Comparison of ENCODE assay signal across 8 mouse cellular contexts in the genomic region with DNA sequence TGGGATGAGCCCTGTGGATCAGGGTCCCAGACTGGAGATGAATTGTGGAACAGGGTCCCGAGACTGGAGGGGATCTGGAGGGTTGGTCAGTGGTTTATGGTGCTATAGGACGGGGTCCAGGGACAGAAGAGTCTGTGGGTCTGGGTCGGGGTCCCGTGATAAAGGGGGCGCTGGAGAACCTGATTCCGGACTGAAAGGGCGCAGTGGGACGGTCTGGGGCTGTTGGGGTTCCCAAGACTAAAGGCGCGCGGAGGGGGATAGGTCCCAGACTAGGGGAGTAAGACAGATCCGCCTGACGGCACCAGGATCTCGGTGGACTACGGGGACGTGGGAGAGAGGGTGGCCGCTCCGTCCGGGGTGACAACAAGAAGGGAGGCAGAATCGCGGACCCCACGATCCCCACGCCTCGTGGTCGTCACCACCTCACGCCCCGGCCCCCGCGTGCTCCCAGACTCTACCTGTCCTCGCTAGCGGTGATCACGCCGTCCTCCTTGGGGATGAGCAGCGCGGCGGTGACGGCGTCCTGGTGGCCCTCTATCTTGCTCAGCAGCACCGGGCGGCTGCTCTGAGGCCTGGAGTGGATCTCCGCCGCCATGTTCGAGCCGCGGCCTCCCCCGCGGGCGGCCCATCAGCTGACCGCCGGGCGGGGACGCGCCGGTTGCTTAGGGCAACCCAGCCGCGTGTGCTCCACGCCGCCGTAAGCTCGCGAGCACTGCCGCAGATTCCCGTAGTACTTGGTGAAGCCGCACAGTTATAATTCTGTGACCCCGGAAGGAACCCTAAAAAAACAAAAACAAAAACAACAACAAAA. TPM values are rescaled to one million over a fixed set of nuclear protein-coding genes. Genes with fewer than 3 reads are reported as not detected.
A peak's percentile ranks its signal among the peaks of the same experiment; 100 is the strongest.
DNase-seq lines count a peak whose midpoint lies in the region; ATAC-seq and TF ChIP-seq lines count a peak whose summit lies in the region.

No protein-coding gene starts in this region.

- peaks cover 8% of the 10 kb centered on the region for H3K4me1 ChIP-seq in bone marrow macrophage, adult 2 months (ENCODE audit: control insufficient read depth, insufficient read depth, low read length)
- H3K4me1 ChIP-seq in embryonic facial prominence, embryonic 15.5 days, result peaks cover 21% of the 10 kb centered on the region
- H3K4me1 ChIP-seq in heart, embryonic 10.5 days, result peaks cover 20% of the 10 kb centered on the region
- peaks cover 5% of the 10 kb centered on the region for H3K4me1 ChIP-seq in kidney, embryonic 14.5 days (ENCODE audit: control insufficient read depth, insufficient read depth, low read length)

- H3K27me3 ChIP-seq in embryonic facial prominence, embryonic 15.5 days, result no peaks in the 10 kb centered on the region
- no peaks in the 10 kb centered on the region for H3K27me3 ChIP-seq in heart, embryonic 10.5 days (ENCODE audit: insufficient read depth, poor library complexity, severe bottlenecking)
- no peaks in the 10 kb centered on the region for H3K27me3 ChIP-seq in kidney, embryonic 14.5 days (ENCODE audit: control insufficient read depth, insufficient read depth, low read length)

- peak; percentile 89 for ATAC-seq in embryonic facial prominence, embryonic 15.5 days (ENCODE audit: insufficient number of reproducible peaks, low FRiP score, low TSS enrichment, low read depth)
- peak; percentile 95 for ATAC-seq in kidney, embryonic 14.5 days (ENCODE audit: low FRiP score, low TSS enrichment)
- peak; percentile 87 for ATAC-seq in monocyte, adult 5-6 weeks (replicated peaks; ENCODE audit: insufficient number of reproducible peaks, low FRiP score, low TSS enrichment, poor library complexity, severe bottlenecking)

- 0 out of 2 replicates have a peak, but pooled peaks have one; percentile 63 for TF ChIP-seq POLR2A in bone marrow macrophage, adult 2 months (IDR thresholded peaks at IDR 0.05; ENCODE audit: borderline replicate concordance, low read depth, low read length)

- peak overlapping the region; percentile 79 for H3K9ac ChIP-seq in embryonic facial prominence, embryonic 15.5 days
- H3K9ac ChIP-seq in kidney, embryonic 14.5 days (ENCODE audit: low read depth, low read length), result peak overlapping the region; percentile 85

- H3K4me3 ChIP-seq in bone marrow macrophage, adult 2 months (ENCODE audit: insufficient read depth, low read length), result peak overlapping the region; percentile 89
- H3K4me3 ChIP-seq in embryonic facial prominence, embryonic 15.5 days (replicated peaks), result peak overlapping the region; percentile 92
- H3K4me3 ChIP-seq in heart, embryonic 10.5 days, result peak overlapping the region; percentile 90
- peak overlapping the region; percentile 83 for H3K4me3 ChIP-seq in kidney, embryonic 14.5 days (ENCODE audit: low read length)

- H3K4me2 ChIP-seq in embryonic facial prominence, embryonic 15.5 days (replicated peaks), result peak overlapping the region; percentile 82
- H3K4me2 ChIP-seq in kidney, embryonic 14.5 days (replicated peaks; ENCODE audit: low read depth, low read length), result peak overlapping the region; percentile 83

- no peaks in the 10 kb centered on the region for H3K9me3 ChIP-seq in embryonic facial prominence, embryonic 15.5 days (replicated peaks)
- H3K9me3 ChIP-seq in heart, embryonic 10.5 days, result no peaks in the 10 kb centered on the region
- H3K9me3 ChIP-seq in kidney, embryonic 14.5 days (ENCODE audit: control insufficient read depth, low read length), result no peaks in the 10 kb centered on the region

- no peaks in the 10 kb centered on the region for H3K36me3 ChIP-seq in embryonic facial prominence, embryonic 15.5 days
- no peaks in the 10 kb centered on the region for H3K36me3 ChIP-seq in heart, embryonic 10.5 days
- no peaks in the 10 kb centered on the region for H3K36me3 ChIP-seq in kidney, embryonic 14.5 days (ENCODE audit: control insufficient read depth, insufficient read depth, low read length)

- peak; percentile 85 to 86 for DNase-seq in B cell, adult 2 months
- peak; percentile 92 for DNase-seq in heart, embryonic 10.5 days (ENCODE audit: low spot score)
- peak; percentile 83 for DNase-seq in liver
- peak; percentile 80 to 81 for DNase-seq in spleen, postnatal 36 days (ENCODE audit: low spot score in 2 of 2)

- no peak for TF ChIP-seq CTCF in bone marrow macrophage, adult 2 months (IDR thresholded peaks at IDR 0.05; ENCODE audit: low read depth, low read length)

- H3K27ac ChIP-seq in bone marrow macrophage, adult 2 months (ENCODE audit: insufficient read depth, low read depth, low read length), result peak overlapping the region; percentile 63; the same call in 1 of the 2 replicates
- 0 out of 2 replicates have a peak overlapping the region, but pooled peaks have one; percentile 51 for H3K27ac ChIP-seq in embryonic facial prominence, embryonic 15.5 days (replicated peaks)
- H3K27ac ChIP-seq in heart, embryonic 10.5 days, result peak overlapping the region; percentile 90
- H3K27ac ChIP-seq in kidney, embryonic 14.5 days (ENCODE audit: low read depth, low read length), result no peak overlapping the region

- WGBS in embryonic facial prominence, embryonic 15.5 days, result under 1% methylated on average over 65 of the region's 65 CpGs
- under 1% methylated on average over 64 of the region's 65 CpGs for WGBS in heart, embryonic 10.5 days
- under 1% methylated on average over 46 of the region's 65 CpGs for WGBS in kidney, embryonic 14.5 days

RNA-seq across cellular contexts. Expression of a gene that starts 14.5 kb away (rescaled TPM):
- 25.5 and 27.0 TPM in 2 replicates for polyA plus RNA-seq in bone marrow macrophage, adult 2 months (2012; ENCODE audit: insufficient read depth, insufficient read length, missing spikeins)
- 44.8 and 47.6 TPM in 2 replicates for polyA plus RNA-seq in embryonic facial prominence, embryonic 15.5 days (2015; fragmentation: Nextera tagmentation; extraction: Ambion mirVana)
- 53.1 and 58.9 TPM in 2 replicates for polyA plus RNA-seq in heart, embryonic 10.5 days (2016; fragmentation: Nextera tagmentation; extraction: Ambion mirVana)
- 48.6 and 57.3 TPM in 2 replicates for polyA plus RNA-seq in kidney, embryonic 14.5 days (2014; fragmentation: Nextera tagmentation; extraction: Ambion mirVana)
- 14.1 to 18.0 TPM (median 15.9 TPM) in 3 replicates for total RNA-seq in monocyte, adult 5-6 weeks (2017)

RNA-seq across cellular contexts. Expression of a gene that starts 14.6 kb away (rescaled TPM):
- 20.0 and 21.2 TPM in 2 replicates for polyA plus RNA-seq in bone marrow macrophage, adult 2 months (2012; ENCODE audit: insufficient read depth, insufficient read length, missing spikeins)
- 48.0 and 48.8 TPM in 2 replicates for polyA plus RNA-seq in embryonic facial prominence, embryonic 15.5 days (2015; fragmentation: Nextera tagmentation; extraction: Ambion mirVana)
- 25.1 and 25.5 TPM in 2 replicates for polyA plus RNA-seq in heart, embryonic 10.5 days (2016; fragmentation: Nextera tagmentation; extraction: Ambion mirVana)
- polyA plus RNA-seq in kidney, embryonic 14.5 days (2014; fragmentation: Nextera tagmentation; extraction: Ambion mirVana), result 26.3 and 38.8 TPM in 2 replicates
- total RNA-seq in monocyte, adult 5-6 weeks (2017), result 24.7 to 50.1 TPM (median 27.2 TPM) in 3 replicates
